Mouse (Mus musculus) thymus, postnatal 4 days (tissue): Measurements from ENCODE around the gene Nfkbid.

Experiments
- DNase-seq: peaks from one replicate; pipeline ENCODE4 v3.0.0; 2021

Gene Nfkbid

DNA sequence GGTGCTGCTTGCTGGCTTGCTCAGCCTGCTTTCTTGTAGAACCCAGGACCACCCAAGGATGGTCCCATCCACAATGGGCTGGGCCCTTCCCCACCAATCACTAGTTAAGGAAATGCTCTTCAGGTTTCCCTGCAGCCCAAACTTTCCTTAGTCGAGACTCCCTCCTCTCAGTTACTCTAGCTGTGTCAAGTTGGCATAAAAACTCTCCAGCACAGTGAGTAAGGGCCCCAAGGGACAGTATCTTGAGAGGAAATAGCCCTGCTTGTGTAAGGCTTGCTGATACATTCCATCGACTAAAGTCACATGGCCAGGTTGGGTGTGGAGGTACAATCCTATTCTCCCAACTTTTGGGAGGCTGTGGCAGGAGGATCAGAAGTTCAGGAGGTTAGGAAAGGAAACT, 8.7 kb downstream of the Nfkbid start:
- DNase-seq: no peak

DNA sequence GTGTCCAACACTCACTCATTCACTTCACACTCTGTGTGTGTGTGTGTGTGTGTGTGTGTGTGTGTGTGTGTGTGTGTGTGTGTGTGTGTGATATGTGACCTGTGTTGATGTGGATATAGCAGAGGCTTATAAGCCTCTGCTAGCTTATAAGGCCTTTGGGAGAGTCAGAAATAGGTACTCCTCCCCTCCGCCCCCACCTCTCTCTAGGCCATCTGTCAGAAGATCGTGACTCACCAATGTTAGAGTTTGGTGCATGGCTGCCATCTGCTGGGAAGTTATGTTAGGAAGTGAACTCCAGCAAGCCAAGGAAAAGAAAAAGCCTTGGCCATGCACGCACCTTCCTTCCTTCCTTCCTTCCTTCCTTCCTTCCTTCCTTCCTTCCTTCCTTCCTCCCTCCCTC, 10.3 kb downstream of the Nfkbid start:
- DNase-seq: peak; percentile 82

DNA sequence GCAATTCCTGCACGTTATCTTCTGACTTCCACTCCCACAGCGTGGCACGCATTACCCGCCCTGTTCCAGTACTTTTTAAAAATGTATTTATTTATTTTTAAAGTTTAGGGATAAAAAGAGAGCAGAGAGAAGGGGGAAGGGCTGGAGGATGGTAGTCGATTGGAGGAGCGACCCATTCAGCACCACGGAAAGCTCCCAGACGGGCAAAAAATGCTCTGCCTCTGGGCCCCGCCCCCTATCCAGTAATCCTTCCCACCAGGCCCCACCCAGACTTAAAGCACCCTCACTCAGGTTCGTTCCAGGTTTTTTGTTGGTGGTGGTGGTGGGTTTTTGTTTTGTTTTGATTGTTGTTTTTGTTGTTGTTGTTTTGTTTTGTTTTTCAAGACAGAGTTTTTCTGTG, 12.7 kb downstream of the Nfkbid start:
- DNase-seq: peak; percentile 76

DNA sequence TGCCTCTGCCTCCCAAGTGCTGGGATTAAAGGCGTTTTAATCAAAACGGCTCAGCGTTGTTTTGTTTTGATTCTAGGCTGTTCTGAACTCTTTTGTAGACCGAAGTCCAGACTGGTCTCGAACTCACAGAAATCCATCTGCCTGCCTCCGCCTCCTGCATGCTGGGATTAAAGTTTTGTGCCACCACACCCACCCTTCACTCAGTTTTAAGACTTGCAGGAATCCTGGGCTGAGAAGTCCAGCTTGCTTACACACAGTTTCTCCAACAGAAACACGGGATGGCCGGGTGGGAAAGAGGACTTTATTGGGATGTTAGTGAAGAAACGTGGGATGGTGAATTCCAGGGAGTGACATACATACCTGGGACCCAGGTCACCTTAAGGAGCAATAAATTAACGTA, 13.2 kb downstream of the Nfkbid start:
- no peak for DNase-seq

DNA sequence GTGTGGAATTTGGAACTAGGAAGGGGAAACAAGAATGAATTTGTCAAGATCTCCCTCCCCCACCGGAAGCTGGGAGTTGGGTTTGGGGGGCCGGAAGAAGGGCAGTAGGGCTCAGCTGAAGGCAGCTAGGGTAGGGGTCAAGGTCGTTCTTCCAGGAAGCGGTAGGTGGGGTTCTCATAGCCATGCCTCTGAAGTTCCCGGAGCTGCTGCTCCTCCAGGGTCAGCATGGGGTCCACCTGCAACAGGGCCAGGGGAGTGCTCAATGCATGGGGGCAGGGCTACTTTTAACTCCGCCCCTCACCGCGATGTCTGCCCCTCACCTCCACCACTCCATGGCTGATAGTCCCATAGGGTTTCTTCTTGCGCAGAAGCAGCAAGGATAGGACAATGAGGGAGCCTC, 13.6 kb downstream of the Nfkbid start:
- DNase-seq: no peak

DNA sequence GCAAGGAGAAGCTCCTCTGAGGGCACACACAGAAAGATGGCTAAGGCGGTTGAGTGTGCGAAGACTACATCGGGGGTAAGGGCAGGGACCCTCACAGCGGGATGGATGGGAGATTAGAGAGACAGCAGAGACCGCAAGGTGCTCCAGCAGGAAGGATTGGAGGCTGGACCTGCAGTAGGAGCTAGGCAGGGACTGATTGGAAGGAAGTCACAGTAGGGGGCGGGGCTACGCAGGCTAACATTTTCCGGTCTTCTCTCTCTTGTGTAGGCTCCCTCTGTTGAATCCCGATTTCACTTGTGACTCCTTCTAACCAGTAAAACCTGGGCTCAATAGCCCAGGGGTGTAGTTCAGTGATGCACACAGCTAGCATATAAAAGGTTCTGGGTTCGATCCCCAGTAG, 15.3 kb downstream of the Nfkbid start:
- peak; percentile 51 for DNase-seq

DNA sequence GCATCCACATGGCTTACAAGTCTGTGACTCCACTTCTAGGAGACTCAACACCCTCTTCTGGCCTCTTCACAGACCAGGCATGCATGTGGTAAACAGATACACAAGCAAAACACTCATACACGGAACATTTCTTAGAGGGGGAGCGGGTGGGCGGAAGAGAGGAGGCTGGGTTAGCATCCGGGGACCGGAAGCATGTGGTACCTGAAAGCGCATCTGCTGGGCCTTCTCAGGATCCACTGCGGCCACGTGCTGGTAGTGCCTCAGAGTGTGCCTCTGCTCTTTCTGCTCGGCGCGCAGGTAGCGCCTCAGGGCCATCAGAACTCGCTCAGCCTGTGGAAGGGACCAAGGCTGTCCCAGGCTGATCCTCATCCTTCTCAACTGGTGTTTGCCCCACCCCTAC, 18.2 kb downstream of the Nfkbid start:
- no peak for DNase-seq

DNA sequence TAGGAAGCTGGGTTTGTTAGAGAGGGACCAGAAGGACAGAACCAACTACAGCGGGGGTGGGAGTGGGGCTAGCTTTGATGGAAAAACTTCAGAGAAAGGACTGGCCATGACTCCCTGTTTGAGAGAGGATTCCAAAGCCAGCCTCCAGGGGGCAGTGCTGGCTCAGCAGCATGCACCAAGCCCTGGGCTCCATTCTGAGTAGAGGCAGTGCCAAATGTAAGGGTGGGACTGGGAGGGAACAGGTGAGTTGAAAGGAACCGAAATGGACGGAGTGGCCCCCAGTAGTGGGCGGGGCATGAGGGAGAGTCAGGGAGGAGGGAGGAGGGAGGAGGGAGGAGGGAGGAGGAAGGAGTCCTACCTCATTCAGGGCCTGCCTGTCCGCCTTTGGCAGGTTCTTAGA, 19.2 kb downstream of the Nfkbid start:
- DNase-seq: peak; percentile 78

DNA sequence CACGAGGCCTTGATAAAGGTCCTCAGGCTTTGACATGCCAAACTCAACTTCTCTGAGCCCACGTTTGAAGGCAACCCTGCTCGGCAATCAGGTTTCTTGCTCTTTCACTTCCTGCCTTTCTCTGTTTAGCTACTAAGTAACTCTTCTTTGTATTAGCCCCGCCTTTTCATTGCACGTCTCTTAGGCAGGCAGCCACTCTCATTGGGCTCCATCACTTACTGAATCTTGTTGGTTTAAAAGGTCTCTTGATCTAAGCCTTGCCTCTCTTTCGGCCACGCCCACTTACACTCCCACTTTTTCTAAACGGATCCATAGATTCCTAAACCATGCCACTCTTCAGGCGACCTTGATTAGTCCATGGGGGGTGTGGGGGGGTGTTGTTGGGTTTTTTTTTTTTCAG, 22.2 kb downstream of the Nfkbid start:
- DNase-seq: no peak

DNA sequence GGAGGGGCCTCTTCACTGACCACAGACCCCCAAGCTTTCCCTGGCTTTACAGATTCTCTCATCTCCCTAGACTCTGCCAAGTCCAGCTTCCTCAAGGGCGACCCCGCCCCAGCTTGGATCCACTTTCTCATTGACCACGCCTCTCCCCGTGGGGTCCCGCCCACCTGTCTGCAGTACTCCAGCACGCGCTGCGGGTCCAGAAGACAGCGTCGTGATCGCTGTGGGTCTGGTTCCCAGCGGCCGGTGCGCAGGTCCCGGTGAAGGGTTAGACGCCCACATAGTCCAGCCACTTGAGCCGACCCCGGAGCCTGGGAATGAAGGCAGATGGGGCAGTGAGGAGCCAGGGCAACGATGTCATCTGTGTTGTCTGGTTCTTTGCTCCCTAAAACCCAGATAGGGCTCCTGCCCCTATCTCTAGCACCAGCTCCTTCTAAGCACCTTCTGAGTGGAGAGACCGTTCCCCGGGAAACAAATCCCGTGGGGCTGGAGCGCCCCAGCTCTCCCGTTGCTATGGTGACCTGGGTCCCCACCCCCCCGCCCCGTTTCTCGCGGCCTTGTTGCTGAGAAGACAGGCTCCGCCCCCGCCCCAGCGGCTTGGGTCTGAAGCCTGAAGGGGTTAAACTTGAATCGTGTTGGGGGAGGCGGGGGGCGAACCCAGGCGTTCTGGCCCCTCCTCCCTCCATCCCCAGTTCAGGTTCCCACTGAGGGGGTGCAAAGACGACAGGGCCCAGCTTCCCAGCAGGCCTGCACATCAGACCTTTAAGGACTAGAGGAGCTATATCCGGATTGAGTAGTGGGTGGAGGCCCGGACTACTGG, 22.8 kb downstream of the Nfkbid start:
- DNase-seq: peak; percentile 53

DNA sequence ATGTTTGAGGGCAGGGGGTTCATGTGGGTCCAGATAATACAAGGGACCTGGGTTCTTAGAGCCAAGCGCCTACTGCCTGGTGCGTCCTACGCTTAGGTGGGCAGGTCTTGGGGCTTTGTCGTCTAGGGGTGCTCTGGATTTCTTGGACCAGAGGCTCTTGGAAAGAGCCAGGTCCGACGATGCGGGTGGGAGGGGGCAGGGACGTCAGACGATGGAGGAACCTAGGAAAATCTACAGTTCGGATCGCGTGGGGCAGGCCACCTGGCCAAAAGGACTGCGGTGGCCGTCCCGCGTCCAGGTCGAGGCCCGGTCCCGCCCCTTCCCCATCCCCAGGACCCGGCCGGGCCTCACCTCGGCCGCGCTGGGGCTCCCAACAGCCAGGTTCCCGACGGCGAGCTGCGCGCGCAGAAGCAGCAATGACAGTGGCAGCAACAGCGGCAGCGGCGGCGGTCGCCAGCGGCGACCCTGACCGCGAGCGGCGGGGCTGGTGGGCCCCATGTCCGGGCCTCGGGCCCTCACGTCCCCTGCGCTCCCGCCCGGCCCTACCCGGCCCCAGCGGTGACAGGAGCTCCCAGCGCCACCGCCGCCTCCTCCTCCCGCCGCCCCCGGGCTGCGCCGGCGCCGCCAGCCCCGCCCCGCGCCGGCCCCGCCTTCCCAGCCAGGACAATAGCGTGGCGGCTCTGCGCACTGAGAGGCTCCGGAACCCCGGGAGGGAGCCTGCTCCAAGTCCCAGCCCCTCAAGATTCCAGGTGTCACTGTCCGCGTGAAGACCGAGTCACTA, 23.6 kb downstream of the Nfkbid start, which contains the start of gene Aplp1:
Gene Aplp1 (minus strand): TSS at position 565 of the 781 bp plus-strand sequence.
- peak; percentile 73 for DNase-seq

DNA sequence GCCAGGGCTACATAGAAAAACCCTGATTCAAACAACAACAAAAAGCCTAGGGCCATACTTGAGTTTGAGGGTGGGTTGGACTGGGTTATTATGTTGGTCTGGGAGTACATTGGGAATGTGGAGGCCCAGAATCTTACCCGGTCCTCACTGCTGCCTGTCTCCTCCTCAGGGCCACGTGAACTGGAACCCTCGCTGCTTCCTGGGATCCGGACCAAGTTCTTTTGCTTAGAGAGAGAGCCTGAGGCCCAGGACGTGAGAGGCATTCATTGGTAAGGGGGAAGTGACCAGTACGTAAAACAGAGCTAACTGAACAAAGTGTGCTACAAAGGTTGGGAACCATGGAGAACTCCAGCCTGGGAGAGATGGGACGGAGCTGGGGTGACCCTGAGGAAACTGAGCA, 28.7 kb downstream of the Nfkbid start:
- no peak for DNase-seq

DNA sequence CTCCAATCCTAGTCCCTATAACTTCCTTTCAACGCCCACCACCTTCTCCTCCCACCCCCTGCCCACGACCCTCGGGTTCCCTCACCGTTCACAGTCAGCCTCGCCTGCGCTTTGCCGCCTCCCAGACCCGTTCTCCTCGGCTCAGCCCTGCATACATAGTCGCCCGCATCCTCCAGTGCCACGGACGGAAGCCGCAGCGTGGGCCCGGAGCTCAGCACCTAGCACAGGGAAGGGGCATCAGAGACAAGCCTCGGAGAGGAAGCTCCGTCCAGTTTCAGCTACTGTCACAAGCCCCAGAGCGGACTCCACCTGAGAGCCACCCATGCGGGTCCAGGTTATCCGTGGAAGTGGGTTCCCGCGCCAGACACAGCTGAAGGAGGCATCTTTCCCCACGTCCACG, 31.8 kb downstream of the Nfkbid start:
- peak; percentile 25 for DNase-seq

DNA sequence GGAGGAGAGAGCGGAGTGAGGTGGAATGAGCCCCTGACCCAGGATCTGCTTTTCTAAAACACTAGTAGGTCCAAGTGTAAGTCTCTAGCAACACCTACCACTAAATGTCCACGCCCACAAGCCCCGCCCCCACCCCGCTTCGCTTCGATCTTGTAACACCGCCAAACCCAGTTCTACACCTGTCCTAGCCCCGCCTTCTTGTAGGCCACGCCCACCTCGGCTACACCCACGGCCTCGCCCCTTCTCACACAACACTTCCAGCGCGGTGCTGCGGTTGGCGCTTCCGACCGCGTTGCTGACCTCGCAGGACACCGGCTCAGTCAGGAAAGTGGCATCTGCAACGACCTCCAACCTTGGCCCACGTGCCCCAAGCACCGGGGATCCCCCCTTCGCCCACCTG, 32.2 kb downstream of the Nfkbid start:
- DNase-seq: peak; percentile 76

DNA sequence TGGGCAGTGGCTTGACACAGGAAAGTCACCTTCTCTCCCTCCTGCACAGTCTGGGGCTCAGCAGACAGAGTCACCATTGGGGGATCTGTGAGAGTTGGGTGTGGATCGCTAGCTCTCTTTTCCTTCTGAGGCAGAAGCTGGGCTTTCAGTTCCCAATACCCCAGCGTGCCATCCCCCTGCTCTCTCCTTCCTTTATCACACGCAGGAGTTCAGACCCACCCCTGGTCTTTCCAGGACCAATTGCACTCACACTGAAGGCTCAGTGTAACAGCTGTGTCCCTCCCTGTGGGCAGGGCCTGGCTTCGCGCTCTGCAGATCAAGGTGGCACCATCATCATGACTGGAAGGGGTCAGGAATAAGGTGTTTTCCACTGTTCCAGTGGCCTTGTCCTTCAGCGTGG, 32.7 kb downstream of the Nfkbid start:
- DNase-seq: no peak

DNA sequence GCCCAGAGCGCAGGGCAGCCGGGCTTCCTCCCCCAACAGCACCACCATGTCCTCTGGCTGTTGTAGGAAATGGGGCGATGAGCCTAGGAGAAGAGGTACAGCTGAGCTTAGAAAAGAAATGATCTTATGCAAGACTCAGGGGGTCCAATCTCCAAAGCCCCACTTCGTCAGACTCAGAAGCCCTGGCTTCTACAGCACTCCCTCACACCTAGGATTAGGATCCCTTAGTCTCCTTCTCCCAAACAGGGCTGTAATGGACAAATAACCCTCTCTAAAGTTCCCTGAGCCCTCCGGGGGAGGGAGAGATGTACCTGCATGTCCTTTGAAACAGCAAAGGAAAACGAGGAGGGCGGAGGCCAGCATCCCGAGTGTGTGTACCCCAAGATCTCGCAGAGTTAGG, 35.0 kb downstream of the Nfkbid start:
- DNase-seq: no peak

DNA sequence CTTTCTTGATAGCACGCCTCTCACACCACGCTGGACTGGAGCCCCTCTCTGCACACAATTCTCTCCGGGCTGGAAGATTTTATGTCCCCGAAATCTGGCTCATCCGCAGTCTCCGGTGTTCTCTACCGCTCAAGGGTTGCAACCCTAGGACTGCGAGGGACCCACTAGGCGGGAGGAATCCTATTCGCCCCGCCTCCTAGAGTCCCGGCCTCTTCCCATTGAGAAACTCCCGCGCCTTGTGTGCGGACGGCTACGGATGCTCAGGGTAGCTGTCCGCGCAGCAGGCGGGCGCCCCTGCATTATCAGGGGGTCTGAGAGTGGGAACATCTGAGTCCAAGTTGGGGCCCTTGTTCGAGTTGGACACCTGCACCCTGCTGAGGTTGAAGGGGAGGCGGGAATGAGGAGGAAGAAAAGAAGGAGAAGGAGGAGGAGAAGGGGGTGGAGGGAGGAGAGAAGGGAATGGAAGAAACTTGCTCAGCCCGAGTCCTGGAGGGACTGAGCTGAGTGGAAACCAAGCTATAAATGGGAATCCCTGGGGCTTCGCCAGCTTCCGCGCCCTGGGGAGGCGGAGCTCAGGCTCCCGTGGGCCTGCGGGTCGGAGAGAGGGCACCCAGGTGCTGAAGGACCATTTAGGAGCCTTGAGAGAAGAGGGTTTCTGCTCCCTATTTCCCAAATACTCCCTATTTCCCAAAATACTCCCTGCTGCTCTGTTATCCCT, 35.5 kb downstream of the Nfkbid start:
- DNase-seq: no peak

DNA sequence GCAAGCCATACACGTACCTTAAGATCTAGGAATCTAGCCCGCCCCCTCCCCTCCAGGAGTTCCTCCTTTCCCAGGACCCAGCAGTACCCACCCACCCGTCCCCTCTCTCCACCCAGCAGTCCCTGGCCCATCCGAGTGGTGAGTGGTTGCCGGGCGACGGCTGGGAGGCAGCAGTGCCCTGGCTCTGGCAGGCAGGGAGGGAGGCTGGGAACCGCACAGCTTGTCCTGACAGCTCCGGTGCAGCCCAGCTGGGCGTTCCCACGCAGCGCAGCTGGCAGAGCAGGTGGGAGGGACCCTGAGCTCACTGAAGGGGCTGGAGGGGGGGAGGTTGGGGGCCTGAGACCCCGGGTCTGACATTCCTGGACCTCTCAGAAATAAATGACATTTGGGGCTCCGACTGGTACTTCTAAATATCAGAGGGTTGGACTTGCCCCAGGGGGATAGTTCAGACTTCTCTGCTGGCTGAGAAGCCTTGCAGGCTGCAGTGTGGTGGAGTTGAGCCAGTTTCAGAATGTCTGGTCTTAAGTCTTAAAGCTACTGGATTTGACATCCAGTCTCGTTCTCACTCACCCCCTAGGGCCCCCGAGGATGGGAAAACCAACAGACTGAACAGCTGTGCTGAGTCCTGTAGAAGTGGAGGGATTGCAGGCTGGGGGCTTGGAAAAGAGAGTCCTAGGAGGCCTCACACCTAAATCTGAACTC, 36.2 kb downstream of the Nfkbid start, which contains the start of the genes Kirrel2 and Nphs1:
Gene Kirrel2 (minus strand): TSS at position 62 of the 702 bp plus-strand sequence.
Gene Nphs1 (plus strand): TSS at position 687 of the 702 bp plus-strand sequence.
- no peak for DNase-seq

DNA sequence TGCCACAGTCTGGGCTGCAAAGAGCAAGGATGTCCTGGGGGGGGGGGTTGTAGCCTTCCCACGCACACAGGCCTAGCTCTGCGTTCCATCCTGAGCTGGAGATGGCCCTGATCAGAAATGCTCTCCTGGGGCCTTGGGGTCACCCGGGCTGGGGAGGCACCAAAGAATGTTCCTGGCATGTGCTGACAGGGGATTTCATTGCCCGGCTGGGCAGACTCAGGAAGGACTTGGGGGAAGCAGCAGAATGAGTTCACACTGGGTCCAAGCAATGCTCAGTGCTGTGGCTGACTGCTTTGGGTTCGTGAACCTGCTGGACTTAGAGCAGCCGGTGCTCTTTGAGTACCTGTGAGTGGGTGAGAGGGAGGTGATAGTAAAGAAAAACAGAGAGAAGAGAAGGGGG, 38.0 kb downstream of the Nfkbid start:
- no peak for DNase-seq

DNA sequence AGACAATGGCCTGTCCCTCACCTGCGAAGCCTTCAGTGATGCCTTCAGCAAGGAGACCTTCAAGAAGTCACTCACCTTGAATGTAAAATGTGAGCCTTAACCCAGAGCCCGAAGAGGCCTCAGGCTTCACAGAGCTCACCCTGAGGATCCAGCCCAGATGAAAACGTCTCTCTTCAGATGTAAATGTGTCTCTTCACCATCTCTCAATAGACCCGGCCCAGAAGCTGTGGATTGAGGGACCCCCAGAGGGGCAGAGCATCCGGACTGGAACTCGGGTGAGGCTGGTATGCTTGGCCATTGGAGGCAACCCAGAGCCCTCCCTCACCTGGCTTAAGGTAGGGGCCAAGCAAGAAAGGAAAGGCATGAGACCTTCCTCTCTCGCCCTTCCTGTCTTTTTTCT, 42.0 kb downstream of the Nfkbid start:
- no peak for DNase-seq

DNA sequence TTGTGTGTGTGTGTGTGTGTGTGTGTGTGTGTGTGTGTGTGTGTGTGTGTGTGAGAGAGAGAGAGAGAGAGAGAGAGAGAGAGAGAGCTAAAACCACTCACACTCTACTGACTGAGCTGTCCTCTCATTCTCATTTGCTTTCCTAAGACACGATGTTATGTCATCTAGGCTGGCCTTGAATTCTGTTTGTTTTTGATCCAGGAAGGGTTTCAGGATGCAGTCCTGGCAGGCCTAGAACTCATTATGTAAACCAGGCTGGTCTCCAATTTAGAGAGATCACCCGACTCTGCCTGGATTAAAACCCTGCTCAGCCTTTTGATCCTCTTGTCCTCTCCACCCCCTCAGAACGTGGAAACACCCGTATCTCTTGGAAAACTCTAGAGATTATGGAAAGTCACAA, 42.5 kb downstream of the Nfkbid start:
- DNase-seq: no peak

DNA sequence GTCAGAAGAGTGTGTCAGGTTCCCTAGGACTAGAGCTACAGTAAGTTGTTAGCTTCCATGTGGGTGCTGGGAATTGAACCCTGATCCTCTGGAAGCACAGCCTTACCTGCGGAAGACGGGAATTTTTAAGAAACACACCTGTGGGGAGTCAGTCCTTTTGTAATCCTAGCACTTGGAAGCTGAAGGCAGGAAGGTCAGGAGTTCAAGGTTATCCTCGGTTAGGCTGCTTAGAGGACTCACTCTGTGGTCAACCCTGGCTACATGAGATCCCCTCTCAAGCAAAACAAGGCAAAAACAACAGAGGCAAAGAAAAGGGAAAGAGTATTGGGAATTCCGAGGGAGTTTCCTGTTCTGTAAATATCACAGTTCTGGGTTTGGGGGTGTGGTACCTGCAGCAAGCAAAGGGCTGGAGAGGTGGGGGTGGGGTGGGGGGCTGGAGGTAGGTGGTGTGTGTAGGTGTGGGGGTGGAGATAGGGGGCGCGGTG, 43.3 kb downstream of the Nfkbid start:
- DNase-seq: no peak

DNA sequence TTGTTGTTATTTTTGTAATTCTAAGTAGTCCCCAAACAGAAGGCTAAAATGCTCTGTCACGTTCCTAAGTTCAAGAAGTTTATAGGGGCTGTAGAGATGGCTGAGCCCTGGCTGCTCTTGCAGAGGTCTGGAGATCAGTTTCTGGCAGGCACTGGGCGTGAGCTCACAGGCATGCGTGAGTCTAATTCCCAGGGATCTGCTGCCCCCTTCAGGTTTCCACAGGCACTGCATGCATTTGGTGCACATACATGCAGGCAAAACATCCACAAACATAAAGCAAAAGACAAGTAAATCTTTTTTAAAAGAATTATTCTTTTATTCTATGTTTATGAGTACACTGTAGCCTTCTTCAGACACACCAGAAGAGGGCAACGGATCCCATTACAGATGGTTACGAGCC, 50.9 kb downstream of the Nfkbid start:
- DNase-seq: peak; percentile 76
